Mouse (Mus musculus) ES-E14 (cell line): ENCODE data around the gene Shq1.

Experiments
- HCFC1 ChIP-seq: IDR thresholded peaks from 2 replicates; pipeline ENCODE4 v1.6.1; 2012; ENCODE audit warnings: low read length, inconsistent platforms, borderline replicate concordance; ENCODE audit not compliant: insufficient read depth
- ZC3H11A ChIP-seq: IDR thresholded peaks from 2 replicates; pipeline ENCODE4 v1.6.1; 2012; ENCODE audit warnings: low read depth, mild to moderate bottlenecking, inconsistent platforms, low read length, borderline replicate concordance

DNA sequence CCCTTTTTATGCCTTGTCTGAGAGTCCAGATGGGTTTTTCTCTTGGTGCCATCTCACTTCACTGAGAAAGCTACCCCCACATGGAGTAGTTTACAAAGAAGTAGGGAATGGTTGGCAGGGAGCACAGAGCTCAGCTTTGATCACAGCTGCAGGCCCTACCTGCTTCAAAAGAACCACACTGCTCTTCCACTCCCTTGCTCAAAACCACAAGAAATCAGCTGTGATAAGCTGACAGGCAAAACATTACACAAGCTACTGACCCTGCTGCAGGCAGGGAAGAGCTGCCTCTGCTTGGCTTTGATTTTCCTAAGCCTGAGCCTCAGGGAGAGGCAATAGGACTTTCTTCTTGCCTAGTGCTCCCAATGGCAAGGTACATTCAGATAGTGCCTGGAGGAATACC lies 89.9 kb downstream of the Shq1 start:
- TF ChIP-seq HCFC1 (no peak), ZC3H11A (no peak)
